Mouse (Mus musculus) CD4-positive, CD25-positive, alpha-beta regulatory T cell, adult 2 months (primary cell): ENCODE measurements at regions not wholly inside any gene's neighbourhood (a gene's known extent, or its start where the extent isn't known, plus 50 kb on each side); places are given as distances from the start of the nearest gene placed in this dataset.
"Not testable (repeated sequence)": the region's sequence is repeated elsewhere in the genome, so short reads cannot be mapped to it uniquely, and the experiment has no call there.

Experiments
- DNase-seq: peaks from one replicate; pipeline ENCODE4 v3.0.0-alpha.2; 2012; ENCODE audit warnings: low read depth, low spot score

- no peak for DNase-seq
Observed at GRCm38 (mm10) chr14:58356824-58357223, 286.5 kb downstream of the Fgf9 start.

DNA sequence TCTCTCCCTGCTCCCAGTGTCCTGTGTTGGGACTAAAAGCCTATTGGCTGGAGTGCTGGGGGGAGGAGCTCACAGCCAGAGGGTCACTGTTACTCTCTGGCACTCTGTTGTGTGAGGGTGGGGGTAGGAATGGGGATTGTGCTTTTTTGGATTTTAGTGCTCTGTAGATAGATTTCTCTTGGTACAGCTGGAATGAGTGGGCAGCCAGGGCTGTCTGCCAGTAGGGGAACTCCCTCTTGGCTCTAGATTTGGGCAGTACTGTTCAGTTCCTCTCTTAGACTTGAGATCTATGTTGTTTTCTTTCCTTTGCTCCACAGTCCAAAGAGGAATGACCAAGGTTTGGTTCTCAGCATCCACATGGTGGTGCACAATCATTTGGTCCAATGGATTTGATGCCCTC is 282.6 kb downstream of the Fgf9 start:
- DNase-seq, result no peak

GRCm38 (mm10) chr14:58336148-58336547 is 265.8 kb downstream of the Fgf9 start:
- no peak for DNase-seq

- DNase-seq, result no peak
Observed at GRCm38 (mm10) chr14:58323164-58323563, 252.8 kb downstream of the Fgf9 start.

DNA sequence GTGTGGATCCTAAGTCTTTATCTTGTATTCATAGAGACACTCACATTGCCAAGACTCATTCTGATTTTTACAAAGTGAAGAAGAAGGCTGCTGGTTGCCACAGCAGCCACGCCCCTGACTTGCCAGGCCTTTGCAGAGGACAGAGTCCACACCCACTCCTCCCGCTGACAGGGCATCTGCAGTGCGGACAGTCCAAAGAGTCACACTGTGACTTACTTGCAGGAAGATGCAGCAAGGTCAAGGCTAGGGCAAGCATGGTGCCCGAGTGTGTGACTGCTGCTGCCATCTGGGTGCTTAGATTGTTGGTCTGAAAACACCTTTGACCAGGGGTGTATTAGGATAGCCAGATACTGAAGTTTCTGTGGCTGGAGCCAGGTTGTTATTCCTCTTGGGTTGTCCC is 252.1 kb downstream of the Fgf9 start:
- no peak for DNase-seq

- DNase-seq, result no peak
Observed at GRCm38 (mm10) chr14:58321875-58322274, 251.5 kb downstream of the Fgf9 start.

DNA sequence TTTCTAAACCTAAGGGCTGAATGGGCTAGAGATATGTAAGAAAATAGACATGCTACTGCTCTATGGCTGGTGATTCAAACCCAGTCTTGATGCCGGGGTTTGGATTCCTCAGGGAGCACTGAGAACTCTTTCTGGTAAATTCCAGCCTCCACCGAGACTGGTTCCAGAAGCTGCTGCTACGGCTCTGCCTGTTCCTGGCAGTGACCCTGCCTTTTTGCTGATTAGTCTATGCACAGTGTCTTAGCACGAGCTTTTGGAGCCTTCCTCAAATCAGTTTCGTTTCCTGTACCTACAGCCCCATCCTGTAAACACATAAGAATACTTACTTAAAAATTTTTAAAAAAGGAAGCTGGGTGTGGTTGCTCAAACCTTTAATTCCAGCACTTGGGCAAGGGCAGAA is 250.9 kb downstream of the Fgf9 start:
- no peak for DNase-seq

DNA sequence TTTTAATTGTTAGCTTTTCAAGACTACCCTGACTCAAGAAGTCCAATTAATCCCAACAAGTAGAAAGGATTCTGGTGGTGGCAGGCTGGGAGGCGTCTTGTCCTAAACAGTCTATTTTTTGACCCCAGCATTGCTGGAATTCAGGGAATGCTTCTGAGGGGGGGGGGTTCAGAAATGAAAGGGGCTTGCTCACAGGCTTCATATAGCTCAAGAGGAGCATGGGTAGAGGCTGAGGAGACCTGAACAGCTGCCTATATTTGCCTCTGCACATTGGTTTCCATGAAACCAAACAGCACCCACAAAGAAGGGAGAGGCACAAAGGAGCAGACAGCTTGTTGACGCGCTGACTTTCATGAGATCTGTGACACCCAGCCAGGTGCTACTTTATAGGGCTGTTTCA is 247.3 kb downstream of the Fgf9 start:
- DNase-seq, result no peak

DNA sequence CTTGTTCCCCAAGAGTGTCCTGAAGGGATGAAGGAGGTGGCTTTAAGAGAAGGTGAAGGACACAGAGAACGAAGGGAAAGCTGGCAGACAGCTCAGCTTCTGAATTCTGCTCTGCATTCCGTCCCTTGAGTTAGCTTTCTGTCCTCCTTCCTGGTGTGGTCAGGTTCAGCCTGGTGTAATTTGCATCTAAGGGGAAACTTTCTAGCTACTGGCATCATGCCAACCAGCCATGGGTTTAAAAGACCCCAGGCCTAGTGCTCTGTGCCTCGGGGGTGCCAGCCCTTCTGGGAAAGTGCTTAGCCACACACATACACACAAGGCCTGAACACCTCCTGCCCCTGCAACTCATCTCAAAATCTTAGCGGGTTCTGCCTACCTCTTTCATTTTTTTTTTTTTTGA is 246.9 kb downstream of the Fgf9 start:
- DNase-seq, result no peak

DNA sequence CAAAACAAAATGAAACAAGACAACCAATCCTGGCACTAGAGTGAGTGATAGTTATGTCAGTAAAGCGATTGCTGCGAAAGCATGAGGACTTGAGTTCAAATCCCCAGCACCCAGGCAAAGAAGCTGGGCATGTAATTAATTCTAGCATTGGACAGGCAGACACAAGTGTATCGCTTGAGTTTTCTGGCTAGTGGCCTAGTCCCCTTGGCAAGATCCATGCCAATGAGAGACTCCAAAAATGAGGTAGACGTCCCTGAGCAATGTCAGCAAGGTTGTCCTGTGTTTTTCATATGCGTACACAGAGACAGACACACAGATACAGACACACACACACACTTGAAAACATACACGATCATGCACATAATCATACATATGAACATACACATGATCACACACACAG is 237.3 kb downstream of the Fgf9 start:
- no peak for DNase-seq

GRCm38 (mm10) chr14:58306832-58307521 is 236.6 kb downstream of the Fgf9 start:
- no peak for DNase-seq

- no peak for DNase-seq
Observed at GRCm38 (mm10) chr14:58300411-58300887, 230.1 kb downstream of the Fgf9 start.

GRCm38 (mm10) chr14:58286007-58286525 is 215.7 kb downstream of the Fgf9 start:
- DNase-seq, result no peak

DNA sequence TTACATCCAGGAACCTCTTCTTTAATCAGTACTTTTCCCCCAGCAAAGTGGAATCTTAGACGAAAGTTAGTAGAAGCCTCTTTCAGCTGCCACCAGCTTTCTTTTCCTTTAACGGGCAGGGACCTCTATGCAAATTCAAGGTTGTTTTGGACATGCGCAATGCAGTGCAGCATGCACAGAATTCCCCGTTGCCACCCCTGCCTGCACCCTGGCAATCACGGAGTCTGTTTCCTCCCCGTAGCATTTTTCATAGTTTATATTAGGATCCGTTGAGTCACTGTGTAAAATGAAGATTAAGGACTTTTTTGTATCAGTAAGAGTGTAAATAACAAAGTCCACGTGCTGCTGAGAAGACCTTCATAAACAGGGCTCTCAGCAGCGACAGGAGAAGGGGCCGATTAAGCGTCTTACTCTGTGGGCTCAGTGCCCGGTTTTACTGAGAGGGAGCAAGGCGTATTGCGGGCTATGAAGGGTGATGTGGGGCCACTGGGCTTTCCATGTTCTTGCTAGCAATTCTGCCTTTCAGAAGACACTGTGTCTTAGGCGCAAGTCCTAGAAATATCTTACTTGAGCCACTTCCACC is 212.5 kb downstream of the Fgf9 start:
- DNase-seq, result no peak

GRCm38 (mm10) chr14:58282264-58282663 is 211.9 kb downstream of the Fgf9 start:
- no peak for DNase-seq

DNA sequence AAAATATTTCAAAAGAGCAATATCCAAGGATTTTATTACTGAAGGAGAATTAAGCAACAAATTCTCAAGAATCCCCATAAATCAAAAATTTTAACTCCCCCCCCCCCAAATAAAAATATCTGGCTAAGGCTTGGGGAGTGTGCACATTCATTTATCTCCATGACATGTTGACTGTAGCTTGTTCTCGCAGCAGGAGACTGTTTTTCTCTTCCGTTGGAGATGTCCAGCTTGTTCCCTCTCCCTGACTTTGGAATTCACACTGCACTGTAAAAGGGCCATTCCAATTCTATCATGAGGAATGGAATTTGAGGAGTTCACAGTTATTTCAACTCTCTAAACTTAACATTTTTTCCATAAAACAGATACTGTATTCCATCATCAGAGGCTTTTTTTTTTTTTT is 204.1 kb downstream of the Fgf9 start:
- DNase-seq, result not testable (repeated sequence)

- DNase-seq, result no peak
Observed at GRCm38 (mm10) chr14:58273693-58274419, 203.5 kb downstream of the Fgf9 start.

- no peak for DNase-seq
Observed at GRCm38 (mm10) chr14:58265373-58265772, 195.0 kb downstream of the Fgf9 start.

DNA sequence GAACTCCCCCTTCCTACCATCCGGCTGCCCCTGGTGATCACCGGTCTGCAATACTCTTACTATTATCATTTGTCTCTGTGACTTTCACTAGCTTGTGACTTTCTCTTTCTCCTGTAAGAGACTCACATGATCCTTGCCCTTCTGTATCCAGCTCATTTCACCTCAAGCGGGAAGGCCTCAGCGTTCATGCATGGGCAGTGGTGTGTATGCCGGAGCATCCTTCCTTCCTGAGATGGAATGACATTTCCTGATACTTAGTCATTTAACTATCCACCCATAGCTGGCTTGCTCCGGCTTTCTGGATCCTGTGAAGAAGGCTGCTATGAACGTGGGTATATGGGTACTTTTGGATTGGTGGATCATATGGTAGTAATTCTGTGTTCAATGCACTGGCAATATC is 194.1 kb downstream of the Fgf9 start:
- DNase-seq, result no peak

- DNase-seq, result no peak
Observed at GRCm38 (mm10) chr14:58253369-58253968, 183.1 kb downstream of the Fgf9 start.

GRCm38 (mm10) chr14:58225869-58226268 is 155.5 kb downstream of the Fgf9 start:
- no peak for DNase-seq

DNA sequence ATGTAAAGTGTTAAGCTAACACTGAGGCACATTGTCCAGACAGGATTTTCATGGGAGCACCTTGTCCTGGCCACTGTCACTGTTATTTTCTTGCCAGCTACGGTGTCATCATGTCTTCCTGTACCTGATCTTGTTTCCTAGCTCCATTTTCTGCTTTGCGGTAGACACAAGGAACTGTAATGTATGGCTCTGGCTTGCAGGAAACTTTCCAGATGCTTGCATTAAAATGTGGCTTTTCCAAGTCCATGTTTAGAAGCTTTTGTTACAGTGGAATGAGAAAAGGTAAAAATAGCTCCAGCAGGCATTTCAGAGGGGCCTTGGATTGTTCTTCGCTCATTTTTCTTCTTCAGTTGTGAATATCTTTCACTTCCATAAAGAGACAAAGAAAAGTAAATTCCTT is 154.1 kb downstream of the Fgf9 start:
- no peak for DNase-seq
